13 mouse cellular contexts compared by ENCODE assay signal in the genomic region with DNA sequence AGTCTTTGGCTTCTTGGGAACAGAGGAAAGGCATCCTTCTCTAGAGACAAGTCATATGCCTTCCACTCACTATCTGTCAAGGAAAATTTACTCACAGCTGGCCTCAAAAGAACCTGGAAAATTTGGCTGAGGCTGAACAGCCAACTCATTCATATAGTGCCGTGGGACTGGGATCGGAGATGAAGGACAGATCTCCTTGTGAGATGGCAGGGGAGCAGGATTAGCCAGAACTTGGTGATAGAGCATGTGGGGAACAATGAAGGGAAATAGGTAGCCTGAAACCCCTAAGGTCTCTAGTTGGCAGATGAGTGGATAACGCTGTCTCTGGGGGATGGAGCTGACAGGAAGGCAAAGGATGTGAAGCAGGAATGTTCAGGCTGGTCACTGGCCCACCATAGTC.
"Had no signal": no experiment of that assay in that cellular context is flagged by ENCODE, and none has a peak within 500 bp of the region (broad histone marks: within the 10 kb centered on the region; RNA-seq: fewer than 3 reads in every experiment).

No protein-coding gene starts in this region.

- H3K27ac ChIP-seq: macrophage; midbrain, embryonic 13.5 days; midbrain, embryonic 15.5 days; neural tube, embryonic 12.5 days had no signal

- H3K36me3 ChIP-seq: lung, embryonic 15.5 days; midbrain, embryonic 13.5 days; midbrain, embryonic 15.5 days; neural tube, embryonic 12.5 days had no signal

- DNase-seq: lung, adult 2 months; lung, postnatal 14 days; right cerebral cortex, postnatal 14 days; spleen, adult 18-20 months; thymus, adult 18-20 months; thymus, postnatal 14 days; thymus, postnatal 36 days had no signal

- H3K27me3 ChIP-seq: lung, embryonic 15.5 days; midbrain, embryonic 13.5 days; midbrain, embryonic 15.5 days; neural tube, embryonic 12.5 days had no signal

- H3K9ac ChIP-seq: lung, embryonic 15.5 days; midbrain, embryonic 13.5 days; midbrain, embryonic 15.5 days; neural tube, embryonic 12.5 days had no signal

- H3K4me3 ChIP-seq: lung, embryonic 15.5 days; megakaryocyte, embryonic 14.5 days; midbrain, embryonic 13.5 days; midbrain, embryonic 15.5 days; neural tube, embryonic 12.5 days had no signal

- H3K4me1 ChIP-seq: megakaryocyte, embryonic 14.5 days; midbrain, embryonic 13.5 days; midbrain, embryonic 15.5 days had no signal
